Mouse (Mus musculus) hematopoietic stem cell, adult 5-6 weeks (primary cell): ENCODE measurements around the gene Khk. TPM values are rescaled to one million over a fixed set of nuclear protein-coding genes. Genes with fewer than 3 reads are reported as not detected.

ENCODE experiments used
- ATAC-seq, 2 experiments: fragments of 125-278 bp in 1 of 2; replicated peaks in 1 of 2; 2 replicates each; pipeline ENCODE4 v1.8.0; 2016 to 2017; ENCODE audit warnings: inconsistent platforms in 2 of 2, mild to moderate bottlenecking in 2 of 2, moderate number of reproducible peaks in 2 of 2, low read depth in 1 of 2, moderate TSS enrichment in 1 of 2; ENCODE audit not compliant: low FRiP score in 2 of 2, poor library complexity in 2 of 2, severe bottlenecking in 2 of 2, insufficient read depth in 1 of 2, low TSS enrichment in 1 of 2
- total RNA-seq: library from RNA; stranded (forward); fragments of 172-1452, 232-1000 nt; gene quantifications from 2 replicates; pipeline ENCODE4 v1.2.3, GENCODE M21; 2017

The Khk gene
- total RNA-seq, 1 experiment from 2014 or later, result 71.8 TPM

GRCm38 (mm10) chr5:30924614-30925013 is 3.4 kb downstream of the Khk start:
- no peak for ATAC-seq

- ATAC-seq, result no peak
These were observed 4.0 kb downstream of the Khk start for GRCm38 (mm10) chr5:30925217-30925616.

- ATAC-seq, result no peak
These were observed 4.8 kb downstream of the Khk start for GRCm38 (mm10) chr5:30926073-30926472.

- ATAC-seq, result no peak
These were observed 6.8 kb downstream of the Khk start for GRCm38 (mm10) chr5:30927945-30928529.

GRCm38 (mm10) chr5:30930121-30930520 is 8.9 kb downstream of the Khk start:
- ATAC-seq, result peak; percentile 23 to 53; a peak in 3 of 4 replicates

- no peak for ATAC-seq
These were observed 9.6 kb downstream of the Khk start for GRCm38 (mm10) chr5:30930846-30931245.

GRCm38 (mm10) chr5:30931378-30931777 is 10.1 kb downstream of the Khk start:
- no peak for ATAC-seq

GRCm38 (mm10) chr5:30933705-30934104 is 12.5 kb downstream of the Khk start:
- no peak for ATAC-seq

- no peak for ATAC-seq
These were observed 13.7 kb downstream of the Khk start for GRCm38 (mm10) chr5:30934725-30935461.

- ATAC-seq, result no peak
These were observed 21.8 kb downstream of the Khk start for GRCm38 (mm10) chr5:30943004-30943403.

- no peak for ATAC-seq
These were observed 23.1 kb downstream of the Khk start for GRCm38 (mm10) chr5:30944344-30944743.

- no peak for ATAC-seq
These were observed 23.9 kb downstream of the Khk start, which contains the start of gene Cgref1 for GRCm38 (mm10) chr5:30944956-30945781. TSS of gene Cgref1 (minus strand) at chr5:30945591.

- ATAC-seq, result no peak
These were observed 27.4 kb downstream of the Khk start for GRCm38 (mm10) chr5:30948620-30949019.

- peak; percentile 88 to 90 for ATAC-seq
These were observed 28.6 kb downstream of the Khk start for GRCm38 (mm10) chr5:30949654-30950326.

- no peak for ATAC-seq
These were observed 29.2 kb downstream of the Khk start for GRCm38 (mm10) chr5:30950451-30950850.

- ATAC-seq, result no peak
These were observed 29.7 kb downstream of the Khk start for GRCm38 (mm10) chr5:30950922-30951321.

- ATAC-seq, result no peak
These were observed 30.5 kb downstream of the Khk start for GRCm38 (mm10) chr5:30951706-30952105.

GRCm38 (mm10) chr5:30952551-30952950 is 31.3 kb downstream of the Khk start:
- ATAC-seq, result no peak
